Mouse (Mus musculus) erythroblast, embryonic 14.5 days (primary cell): ENCODE measurements around the gene Asb8.

Source experiments
- GATA1 ChIP-seq: IDR thresholded peaks from 2 replicates; pipeline ENCODE4 v1.6.1; 2012; ENCODE audit warnings: low read length, inconsistent platforms, mixed read lengths
- TAL1 ChIP-seq: IDR thresholded peaks from 3 replicates; pipeline ENCODE4 v1.6.1; 2012; ENCODE audit warnings: low read length, inconsistent platforms, mixed read lengths

- TF ChIP-seq GATA1 (no peak), TAL1 (no peak)
Observed at GRCm38 (mm10) chr15:98093121-98094011, 72.1 kb downstream of the Asb8 start, which contains the start of gene Senp1.
